Mouse (Mus musculus) left cerebral cortex, postnatal 25 days (tissue): ENCODE measurements around the gene Atp5d. TPM values are rescaled to one million over a fixed set of nuclear protein-coding genes. Genes with fewer than 3 reads are reported as not detected.

Experiments
- DNase-seq, 2 experiments: peaks; one replicate each; pipeline ENCODE4 v3.0.0; 2022; ENCODE audit warnings: low spot score in 2 of 2, mixed read lengths in 1 of 2
- intact Hi-C: fragments of 180-260 bp; cut with DNase I; formaldehyde crosslinking; loops from one replicate; pipeline ENCODE4 v1.15.1; 2025
- total RNA-seq, 2 experiments: library from RNA; stranded (reverse); gene quantifications; 2 replicates each; pipeline ENCODE4 v1.2.3; 2021

The Atp5d gene
- total RNA-seq, 2 experiments from 2014 or later: 372 to 381 TPM

GRCm38 (mm10) chr10:80171760-80172526 is 33.5 kb downstream of the Atp5d start:
- intact Hi-C loops: loop anchor here (10.0 kb wide), 1 partner anchor 203 kb away; no protein-coding TSS in a partner anchor
- no peak for DNase-seq

DNA sequence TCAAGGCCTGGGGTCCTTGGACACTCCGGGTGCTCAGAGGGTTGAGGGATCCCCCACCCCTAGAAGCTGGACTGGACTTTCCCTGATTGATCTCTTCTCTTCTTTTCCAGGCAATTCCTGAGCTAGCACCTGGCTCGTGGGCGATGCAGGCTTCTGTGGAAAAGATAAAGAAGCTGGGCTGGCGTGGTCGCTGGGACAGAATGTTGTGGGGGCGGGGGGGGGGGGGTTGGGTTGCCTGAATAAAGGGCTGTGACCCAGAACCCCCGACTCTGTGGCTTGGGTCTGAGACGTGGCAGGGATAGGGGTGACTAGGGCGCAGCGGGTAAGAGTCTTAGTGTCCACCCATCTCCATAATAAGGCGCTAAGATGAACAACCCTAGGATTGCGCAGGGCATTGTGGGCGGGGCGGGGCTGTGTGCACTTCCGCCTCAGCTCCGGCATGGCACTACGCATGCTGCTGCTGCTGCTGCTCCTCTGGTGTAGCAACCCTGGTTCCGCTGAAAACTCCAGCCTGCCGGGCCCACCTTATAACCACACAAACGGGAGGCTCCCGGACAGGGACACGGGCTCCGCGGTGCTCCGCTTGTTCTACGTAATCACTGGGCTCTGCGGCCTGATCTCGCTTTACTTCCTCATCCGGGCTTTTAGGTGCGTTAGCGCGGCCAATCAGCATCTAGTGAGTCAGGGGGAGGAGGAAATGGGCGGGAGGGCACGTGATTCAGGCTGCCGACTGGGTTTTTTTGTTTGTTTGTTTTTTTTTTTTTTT is 34.3 kb downstream of the Atp5d start, which contains the start of gene 1600002K03Rik:
TSS of gene 1600002K03Rik (plus strand) at position 418 of the 766 bp plus-strand sequence.
- intact Hi-C loops: loop anchor here (10.0 kb wide), 1 partner anchor 202 kb away; no protein-coding TSS in a partner anchor
- DNase-seq: peak; percentile 94

GRCm38 (mm10) chr10:80173358-80173757 is 34.9 kb downstream of the Atp5d start:
- no peak for DNase-seq
- intact Hi-C loops: loop anchor here (10.0 kb wide), 1 partner anchor 201 kb away; no protein-coding TSS in a partner anchor

GRCm38 (mm10) chr10:80173955-80174640 is 35.7 kb downstream of the Atp5d start:
- intact Hi-C loops: loop anchor here (10.0 kb wide), 1 partner anchor 201 kb away; no protein-coding TSS in a partner anchor
- DNase-seq: no peak

- intact Hi-C loops: loop anchor here (1.0 to 10.0 kb wide), 3 partner anchors 53 to 200 kb away; partner anchors contain the start of gene Mum1
- DNase-seq: no peak
These were observed 36.3 kb downstream of the Atp5d start for GRCm38 (mm10) chr10:80174705-80175104.

DNA sequence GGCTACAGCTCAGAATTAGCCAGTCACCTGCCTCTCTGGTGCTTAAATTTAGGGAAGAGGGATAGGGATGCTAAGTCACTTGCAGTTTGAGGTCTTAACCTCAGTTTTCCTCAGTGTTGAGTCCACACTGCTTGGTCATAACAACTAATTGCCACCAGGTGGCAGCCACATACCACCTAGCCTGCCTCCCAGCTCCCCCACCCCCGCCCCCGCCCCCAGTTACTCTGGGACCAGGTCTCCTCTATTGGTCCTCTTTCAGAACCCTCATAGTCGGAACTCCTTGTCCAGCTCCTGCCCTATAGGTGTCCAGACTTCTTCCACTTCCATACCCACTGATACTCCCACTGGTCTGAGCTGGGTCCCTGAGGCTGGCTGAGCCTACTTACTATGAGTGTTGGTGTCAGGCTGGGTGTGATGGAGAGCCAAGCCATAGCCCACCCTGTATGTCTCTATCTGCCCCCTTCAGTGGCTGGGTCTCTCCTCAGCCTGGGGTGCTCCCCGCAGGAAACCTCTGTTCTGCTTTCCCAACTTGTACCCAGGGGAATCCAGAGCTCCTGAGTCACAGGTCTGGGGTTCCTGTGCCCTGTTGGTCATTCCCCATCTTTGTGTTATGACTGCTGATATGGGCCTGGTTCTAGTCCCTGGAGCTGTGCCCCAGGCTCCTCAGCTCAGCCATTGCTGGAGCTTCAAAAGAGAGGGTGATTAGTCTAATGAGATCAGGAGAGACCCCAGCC is 37.3 kb downstream of the Atp5d start:
- intact Hi-C loops: loop anchor here (1.0 to 10.0 kb wide), 3 partner anchors 52 to 199 kb away; partner anchors contain the start of gene Mum1
- no peak for DNase-seq

DNA sequence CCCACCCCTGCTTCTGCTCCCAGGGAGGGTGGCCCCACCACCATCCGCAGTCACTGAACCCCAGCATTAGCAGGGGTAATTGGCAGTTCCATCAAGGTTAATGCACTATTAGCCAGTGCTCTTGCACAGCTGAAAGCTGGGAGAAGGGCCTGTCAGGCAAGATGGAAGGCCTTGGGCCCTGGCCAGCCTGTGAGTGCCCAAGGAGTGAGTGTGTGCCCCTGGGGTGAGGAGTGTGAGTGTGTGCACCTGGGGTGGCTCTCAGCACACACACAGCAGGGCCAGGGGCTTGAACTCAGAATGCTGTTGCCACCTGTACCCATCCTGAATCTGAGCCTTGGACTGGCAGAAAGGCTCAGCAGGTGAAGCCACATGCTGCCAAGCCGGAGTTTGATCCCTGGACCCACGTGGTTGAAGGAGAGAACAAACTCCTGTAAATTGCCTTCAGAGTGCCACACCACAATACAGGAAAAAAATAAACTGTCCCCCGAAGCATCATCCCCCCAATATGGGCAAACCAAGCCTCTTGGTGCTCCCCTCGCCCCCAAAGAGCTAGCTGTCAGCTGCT is 37.9 kb downstream of the Atp5d start:
- intact Hi-C loops: loop anchor here (5.0 to 10.0 kb wide), 2 partner anchors 51 to 198 kb away; partner anchors contain the start of gene Mum1
- no peak for DNase-seq

DNA sequence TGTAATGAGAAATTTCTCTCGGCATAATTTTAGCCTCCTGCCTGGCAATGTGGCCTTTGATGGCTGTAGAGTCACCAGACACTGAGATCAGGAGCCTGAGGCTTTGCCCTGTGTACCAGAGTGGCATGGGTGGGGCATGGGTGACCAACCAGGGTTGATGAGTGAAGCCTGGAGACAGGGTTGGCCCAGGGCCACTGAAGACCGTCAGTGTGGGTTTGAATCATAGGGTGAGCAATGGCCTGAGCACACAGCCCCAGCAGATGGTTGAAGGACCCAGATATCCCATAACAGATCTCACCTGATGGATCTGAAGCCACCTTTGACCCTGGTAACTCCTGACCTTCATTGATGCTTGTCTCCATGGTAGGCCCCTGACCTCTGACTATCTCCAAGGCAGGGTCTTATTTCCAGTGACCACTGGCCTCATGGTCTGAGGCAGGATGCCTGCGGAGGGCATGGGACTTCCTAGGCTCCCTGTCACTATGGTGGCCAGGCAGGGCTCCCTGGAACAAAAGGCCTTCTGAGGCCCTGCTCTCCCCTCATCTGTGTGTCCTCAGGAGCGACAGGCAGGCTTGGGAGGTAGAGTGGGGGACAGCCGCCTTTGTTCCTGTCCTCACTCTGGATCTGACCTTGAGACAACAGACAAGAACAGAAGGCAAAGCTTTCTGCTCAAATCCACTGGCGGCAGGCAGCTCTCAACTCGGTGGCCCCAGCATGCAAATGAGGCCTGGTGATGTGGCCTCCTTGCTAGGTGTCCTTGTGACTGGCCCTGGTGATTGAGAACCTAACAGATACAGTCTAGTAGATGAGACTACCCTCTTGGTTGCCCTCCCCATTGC is 39.2 kb downstream of the Atp5d start:
- intact Hi-C loops: loop anchor here (5.0 to 10.0 kb wide), 2 partner anchors 50 to 197 kb away; partner anchors contain the start of gene Mum1
- no peak for DNase-seq

- intact Hi-C loops: loop anchor here (5.0 to 10.0 kb wide), 2 partner anchors 48 to 195 kb away; partner anchors contain the start of gene Mum1
- no peak for DNase-seq
These were observed 40.9 kb downstream of the Atp5d start, which contains the start of gene Efna2 for GRCm38 (mm10) chr10:80179068-80180051. Efna2 (plus strand) TSS chr10:80179482.

DNA sequence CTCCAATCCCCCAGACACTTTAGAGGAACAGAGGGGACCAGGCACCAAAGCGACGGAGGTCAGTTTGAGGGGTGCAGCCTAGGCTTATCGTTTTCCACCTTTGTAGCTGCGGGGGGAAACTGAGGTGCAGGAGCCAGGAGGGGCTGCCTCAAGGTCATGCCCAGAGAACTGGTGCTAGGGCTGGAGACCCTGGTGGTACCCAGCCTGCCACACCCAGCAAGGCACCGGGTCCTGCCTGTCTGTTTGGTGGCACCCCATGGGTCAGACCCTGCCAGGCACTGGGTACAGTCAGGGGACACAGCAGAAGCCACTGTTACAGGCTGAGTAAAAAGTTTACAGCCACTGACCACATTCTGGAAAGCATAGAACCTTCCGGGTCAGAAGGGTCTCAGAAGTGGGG is 41.9 kb downstream of the Atp5d start:
- no peak for DNase-seq
- intact Hi-C loops: no loop called here

- intact Hi-C loops: no loop called here
- DNase-seq: no peak
These were observed 42.4 kb downstream of the Atp5d start for GRCm38 (mm10) chr10:80180823-80181222.

- DNase-seq: no peak
- intact Hi-C loops: no loop called here
These were observed 44.1 kb downstream of the Atp5d start for GRCm38 (mm10) chr10:80182547-80182946.

DNA sequence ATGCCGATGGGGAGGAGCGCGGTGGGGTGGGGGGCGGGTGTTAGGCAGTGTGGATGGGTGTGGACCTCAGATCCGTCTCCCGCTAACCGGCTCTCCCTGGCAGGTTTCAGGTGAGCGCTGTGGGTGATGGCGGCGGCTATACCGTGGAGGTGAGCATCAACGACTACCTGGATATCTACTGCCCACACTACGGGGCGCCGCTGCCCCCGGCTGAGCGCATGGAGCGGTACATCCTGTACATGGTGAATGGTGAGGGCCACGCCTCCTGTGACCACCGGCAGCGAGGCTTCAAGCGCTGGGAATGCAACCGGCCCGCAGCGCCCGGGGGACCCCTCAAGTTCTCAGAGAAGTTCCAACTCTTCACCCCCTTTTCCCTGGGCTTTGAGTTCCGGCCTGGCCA is 48.2 kb downstream of the Atp5d start:
- no peak for DNase-seq
- intact Hi-C loops: no loop called here

- intact Hi-C loops: no loop called here
- no peak for DNase-seq
These were observed 49.3 kb downstream of the Atp5d start for GRCm38 (mm10) chr10:80187739-80188138.

- intact Hi-C loops: no loop called here
- DNase-seq: no peak
These were observed 50.1 kb downstream of the Atp5d start for GRCm38 (mm10) chr10:80188453-80189024.

DNA sequence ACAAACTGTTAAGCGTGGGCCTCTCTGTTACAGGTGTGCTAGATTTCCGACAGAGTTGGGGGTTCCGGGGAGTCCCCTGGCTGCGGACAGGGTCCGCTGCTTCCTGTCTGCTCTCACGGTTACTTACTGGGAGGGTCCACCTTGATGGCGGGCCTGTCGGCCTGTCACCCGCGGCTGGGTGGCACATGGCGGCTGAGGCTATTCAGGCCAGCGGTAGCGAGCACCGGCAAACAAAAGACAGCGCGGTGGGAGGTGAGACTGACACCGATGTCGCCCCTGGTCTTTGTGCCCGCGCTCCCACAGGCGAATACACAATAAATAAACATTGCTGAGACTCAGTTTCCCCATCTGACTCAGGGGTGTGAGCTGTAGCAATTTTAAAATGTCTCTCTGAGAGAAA is 51.6 kb downstream of the Atp5d start:
- DNase-seq: no peak
- intact Hi-C loops: no loop called here
